Mouse (Mus musculus) right cerebral cortex, postnatal 36 days (tissue): ENCODE results near the gene Bcl2l11.
A peak's percentile ranks its signal among the peaks of the same experiment; 100 is the strongest.

ENCODE experiments used
- DNase-seq, 2 experiments: peaks; one replicate each; pipeline ENCODE4 v3.0.0; 2022; ENCODE audit warnings: low spot score in 2 of 2, mixed read lengths in 1 of 2

Gene Bcl2l11

GRCm38 (mm10) chr2:128111537-128111936, 14.3 kb upstream of the Bcl2l11 start:
- DNase-seq: no peak

DNA sequence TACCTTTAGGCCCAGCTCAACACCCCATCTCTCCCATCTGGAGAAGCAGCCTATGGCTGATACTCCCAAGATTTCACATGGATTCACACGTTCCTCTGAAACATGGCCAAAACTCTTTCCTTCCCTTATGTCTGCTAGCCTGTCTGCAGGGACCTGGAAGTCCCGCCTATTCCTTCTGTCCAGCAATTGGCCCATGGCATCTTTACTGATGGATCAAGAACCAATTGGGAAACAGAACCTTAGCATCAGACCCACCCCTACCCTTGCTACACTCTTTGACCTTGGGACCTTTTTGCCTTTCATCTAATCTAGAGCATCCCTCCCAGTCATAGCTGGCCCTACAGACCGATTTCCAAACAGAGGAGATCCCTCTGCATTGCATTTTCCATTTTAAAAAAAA, 11.2 kb upstream of the Bcl2l11 start:
- no peak for DNase-seq

GRCm38 (mm10) chr2:128115579-128115978, 10.3 kb upstream of the Bcl2l11 start:
- DNase-seq: no peak

DNA sequence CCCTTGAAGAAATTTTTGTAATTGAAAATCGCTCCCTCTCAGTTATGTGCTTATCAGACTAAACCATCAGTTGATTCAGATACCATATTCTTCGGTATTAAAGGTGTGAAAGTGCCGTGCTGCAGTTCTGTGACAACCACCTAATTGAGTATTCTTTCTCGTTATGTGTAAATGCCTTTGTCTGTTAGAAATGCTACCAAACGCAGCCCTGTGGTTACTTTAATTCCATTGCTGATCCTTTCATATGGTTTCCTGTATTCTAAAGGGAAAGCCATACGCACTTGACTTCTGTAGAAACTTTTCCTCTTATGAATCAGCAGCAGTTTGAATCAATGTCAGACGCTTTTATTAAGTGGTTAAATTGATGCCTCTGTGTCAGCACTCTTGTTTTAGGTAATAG, 8.2 kb upstream of the Bcl2l11 start:
- DNase-seq: no peak

GRCm38 (mm10) chr2:128118971-128119370, 6.9 kb upstream of the Bcl2l11 start:
- no peak for DNase-seq

DNA sequence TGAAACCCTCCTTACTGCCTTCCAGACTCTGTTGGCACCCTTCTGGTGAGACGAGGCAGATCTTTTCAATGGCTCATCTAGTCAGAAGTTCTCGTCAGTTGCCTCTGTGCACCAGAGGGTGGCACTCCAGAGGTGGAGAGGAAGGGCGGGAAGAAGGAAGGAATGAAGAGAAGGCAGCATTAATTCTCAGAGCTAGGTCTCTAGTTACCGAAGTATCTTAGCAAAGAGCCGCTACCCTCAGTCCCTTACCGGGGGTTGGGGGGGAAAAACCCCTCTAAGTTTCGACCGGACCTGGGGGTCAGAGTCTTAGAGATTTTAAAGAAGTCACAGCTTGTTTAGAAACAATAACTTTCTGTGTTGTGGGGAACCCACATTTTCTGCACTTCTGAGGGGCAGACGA, 3.3 kb upstream of the Bcl2l11 start:
- no peak for DNase-seq

DNA sequence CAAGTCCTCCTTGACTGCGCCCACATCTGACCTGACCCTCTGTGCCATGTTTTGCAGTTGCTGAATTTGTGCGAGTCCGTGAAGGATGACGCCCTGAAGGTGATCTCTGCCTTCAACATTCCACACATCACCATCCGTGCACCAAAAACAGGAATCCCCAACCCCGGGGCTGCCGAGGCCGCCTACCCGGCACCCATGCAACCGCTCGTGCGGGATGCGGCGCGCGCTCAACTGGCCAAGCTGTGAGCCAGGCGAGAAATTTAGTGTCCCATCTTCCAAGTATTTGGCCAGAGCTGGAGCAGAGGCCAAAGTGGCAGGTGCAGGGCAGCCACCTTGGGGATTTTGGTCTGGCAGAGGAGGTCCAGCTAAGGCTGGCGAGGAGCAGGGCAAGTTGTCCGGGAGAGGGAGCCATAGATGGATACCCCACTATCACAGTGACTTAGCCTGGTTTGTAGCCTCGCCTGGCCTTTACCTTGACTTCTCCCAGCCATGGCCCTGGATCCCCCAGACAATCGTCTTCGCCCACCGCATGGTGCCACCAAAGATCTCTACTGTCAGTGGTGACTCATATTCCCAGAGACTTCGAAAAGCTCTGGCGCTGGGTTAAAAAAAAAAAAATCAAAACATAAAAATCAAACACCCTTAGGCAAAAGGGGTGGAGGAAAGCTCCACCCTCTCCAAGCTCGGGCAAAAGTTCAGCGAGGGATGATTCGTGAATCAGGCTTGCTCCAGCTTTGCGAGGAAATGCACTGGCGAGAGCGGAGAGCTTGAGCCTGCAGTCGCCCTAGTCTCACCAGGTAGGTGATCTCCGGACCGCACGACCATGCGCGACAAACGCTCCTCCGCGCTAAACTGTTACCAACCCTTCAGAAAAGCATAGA, 2.7 kb upstream of the Bcl2l11 start:
- no peak for DNase-seq

DNA sequence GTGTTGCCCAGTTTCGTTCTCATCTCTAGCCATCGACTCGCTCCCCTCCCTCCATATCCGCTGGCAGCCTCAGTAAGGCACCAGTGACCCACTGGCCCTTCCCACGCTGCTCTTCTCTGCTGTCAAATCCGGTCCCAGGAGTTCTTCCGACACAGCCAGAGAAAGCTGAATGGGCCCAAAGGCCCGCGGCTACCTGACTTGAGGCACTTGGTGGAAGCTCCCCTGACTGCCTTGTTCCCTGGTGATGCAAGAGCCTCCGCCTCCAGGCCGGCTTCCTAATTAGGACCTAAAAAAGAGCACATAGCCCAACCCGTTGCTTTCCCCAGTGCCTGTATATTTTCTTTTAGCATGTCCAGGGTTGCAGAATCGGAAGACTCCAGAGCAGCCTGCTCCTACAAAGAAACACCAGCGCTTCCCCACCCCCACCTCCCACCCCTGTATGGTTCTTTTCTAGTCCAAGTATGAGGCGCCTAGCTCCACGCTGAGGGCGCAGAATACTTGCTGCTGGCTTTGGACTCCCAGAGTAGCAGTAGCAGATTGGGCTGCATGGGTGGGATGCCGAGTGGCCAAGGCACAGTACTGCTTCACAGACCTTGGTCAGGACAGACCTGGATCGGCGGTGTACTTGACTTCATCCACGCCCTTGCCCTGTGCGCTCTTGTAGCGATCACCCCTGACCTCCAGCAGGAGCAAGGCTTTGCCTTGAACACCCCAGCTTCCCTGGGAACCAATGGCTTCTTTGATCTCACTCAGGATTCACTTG, 1.7 kb upstream of the Bcl2l11 start:
- no peak for DNase-seq

DNA sequence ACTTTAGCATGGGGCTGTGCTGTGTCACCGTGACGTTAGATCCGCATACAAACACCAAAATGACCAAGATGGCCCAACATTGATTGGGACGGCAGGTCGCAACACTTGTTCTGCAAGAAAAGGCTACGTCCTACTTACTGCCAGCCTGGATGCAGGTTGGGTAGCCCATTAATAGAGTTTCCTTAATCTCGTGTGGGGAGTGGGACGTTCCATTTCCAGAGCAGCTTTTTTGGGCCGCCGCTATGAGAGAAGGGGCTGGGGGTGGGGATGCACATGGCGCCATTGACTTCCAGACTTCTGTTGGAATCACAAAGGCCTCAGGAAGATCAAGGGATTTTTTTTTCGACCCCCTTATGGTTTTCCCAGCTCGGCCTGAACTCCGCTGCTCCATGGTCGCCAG, 1.1 kb upstream of the Bcl2l11 start:
- DNase-seq: no peak

- DNase-seq: no peak
These were observed 783 bp downstream of the Bcl2l11 start for GRCm38 (mm10) chr2:128126591-128127051.

DNA sequence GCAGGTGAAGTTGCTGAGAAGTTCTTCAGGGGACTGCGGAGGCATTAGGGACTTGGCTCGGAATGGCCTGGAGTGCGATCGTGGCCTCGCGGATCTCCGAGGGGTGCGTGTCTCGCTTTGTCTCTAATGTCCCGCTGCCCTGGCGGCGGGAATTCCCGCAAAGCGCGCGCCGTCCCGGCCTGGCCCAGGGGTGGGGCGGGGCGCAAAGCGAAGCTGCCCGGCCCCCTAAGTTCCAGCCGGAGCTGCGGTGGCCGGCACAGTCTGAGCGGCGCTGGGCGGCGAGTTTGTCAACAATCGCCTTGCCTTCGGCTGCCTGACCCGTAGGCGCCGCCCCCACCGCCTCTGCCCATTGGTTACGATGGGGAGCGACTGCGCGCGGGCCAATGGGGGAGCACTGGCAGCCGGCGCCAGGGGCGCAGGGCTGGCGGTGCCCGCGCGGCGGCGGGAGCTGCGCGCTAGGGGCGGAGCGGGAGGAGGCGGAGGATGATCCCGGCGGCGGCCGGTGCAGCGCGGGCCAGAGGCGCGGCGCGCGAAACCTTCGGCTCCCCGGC, 1.4 kb downstream of the Bcl2l11 start:
- peak; percentile 78 to 84 for DNase-seq

DNA sequence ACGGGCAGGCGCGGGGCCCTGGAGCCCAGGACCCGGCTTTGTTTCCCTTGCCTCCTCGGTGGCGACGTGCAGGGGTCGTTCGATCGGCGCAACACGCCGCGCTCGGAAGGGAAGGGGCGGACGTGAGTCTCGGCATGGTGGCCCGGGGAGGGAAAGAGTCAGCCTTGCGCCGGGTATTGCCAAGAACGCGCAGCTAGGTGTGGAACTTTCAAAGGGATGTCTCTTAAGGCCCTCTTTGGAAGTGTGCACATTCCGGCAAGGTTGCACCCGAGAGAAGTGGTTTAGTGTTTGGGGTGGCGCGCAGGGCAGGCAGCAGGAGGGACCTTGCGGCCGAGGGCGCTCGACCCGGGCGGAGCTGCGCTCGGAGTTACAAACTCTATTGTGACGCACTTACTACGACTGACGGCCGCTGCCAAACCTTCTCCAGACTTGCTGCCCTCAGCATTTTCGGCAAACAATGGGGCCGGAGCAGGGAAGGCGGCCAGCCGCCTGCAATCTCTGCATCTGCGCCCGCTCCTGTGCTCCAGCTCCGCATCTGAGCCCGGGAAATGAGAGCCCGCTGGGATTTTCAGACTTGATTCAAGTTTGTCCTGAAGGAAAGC, 2.0 kb downstream of the Bcl2l11 start:
- peak; percentile 25 to 34 for DNase-seq

- DNase-seq: no peak
These were observed 2.7 kb downstream of the Bcl2l11 start for GRCm38 (mm10) chr2:128128532-128128931.

DNA sequence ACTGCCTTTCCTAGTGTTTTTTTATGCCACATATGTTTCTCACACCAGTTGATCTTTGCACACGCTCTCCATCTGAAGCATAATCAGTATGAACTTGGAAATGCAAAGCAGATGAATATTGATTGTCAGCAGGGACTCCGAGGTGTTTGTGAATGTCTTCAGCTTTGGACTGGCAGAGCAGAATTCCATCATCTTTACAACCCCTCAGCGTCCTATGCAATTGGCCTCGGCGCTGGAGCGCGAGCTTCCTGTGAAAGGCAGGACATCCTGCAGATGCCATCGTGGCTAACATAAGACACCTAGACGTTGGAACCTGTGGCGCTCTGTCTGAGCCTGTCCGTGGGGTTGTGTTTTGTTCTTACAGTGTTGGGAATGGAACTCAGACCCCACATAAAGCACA, 5.7 kb downstream of the Bcl2l11 start:
- DNase-seq: no peak

GRCm38 (mm10) chr2:128132635-128133034, 6.8 kb downstream of the Bcl2l11 start:
- DNase-seq: no peak

- no peak for DNase-seq
These were observed 8.0 kb downstream of the Bcl2l11 start for GRCm38 (mm10) chr2:128133865-128134264.

DNA sequence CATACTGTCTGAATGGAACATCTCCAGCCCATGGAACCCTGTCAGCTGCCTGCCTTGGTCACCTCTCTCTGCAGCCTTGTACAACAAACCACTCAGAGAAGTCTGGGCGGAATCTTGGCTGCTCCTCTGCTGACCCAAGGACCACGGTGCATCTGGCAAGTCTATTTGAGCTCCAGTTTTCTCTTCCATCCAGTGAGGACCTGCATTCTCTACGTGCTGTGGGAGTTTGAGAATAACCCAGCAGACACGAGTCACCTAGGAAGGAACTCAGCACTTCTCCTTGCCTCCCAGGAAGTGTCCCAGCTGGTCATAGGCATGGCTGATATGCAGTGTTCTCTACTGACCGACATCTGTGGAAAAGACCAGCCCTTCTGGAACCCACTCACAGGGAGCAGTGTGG, 8.6 kb downstream of the Bcl2l11 start:
- DNase-seq: no peak

GRCm38 (mm10) chr2:128134948-128135347, 9.1 kb downstream of the Bcl2l11 start:
- no peak for DNase-seq

DNA sequence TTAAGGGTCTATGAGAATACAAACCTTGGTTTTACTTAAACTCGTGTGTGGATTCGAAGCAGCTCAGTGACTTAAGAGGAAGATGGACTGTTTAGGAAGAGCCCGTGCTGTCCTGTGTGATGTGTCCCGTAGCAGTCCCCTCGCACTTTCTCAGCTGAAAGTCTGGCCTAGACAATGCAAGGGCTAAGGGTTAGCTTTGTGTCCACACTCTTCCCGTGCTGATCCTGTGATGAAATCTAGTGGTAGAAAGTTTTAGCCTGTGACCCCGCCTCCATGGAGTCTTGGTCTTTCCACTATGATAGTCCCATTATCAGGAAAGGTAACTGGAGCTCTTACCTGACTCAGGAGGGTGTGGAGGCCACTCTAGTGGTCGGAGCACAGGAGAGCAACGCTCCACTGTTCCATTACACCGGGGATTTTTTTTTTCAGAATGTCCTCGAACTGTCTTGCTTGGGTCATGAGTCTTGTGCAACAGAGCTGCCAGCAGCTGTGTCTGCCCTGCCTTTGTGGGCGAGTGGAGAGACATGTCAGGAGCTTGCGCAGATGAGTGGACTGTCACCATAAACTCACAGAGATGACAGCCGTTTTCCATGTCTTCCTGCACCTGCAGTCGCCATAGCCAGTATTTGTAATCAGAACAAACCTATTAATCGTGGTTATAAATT, 11.1 kb downstream of the Bcl2l11 start:
- DNase-seq: no peak

- no peak for DNase-seq
These were observed 11.8 kb downstream of the Bcl2l11 start for GRCm38 (mm10) chr2:128137480-128138276.

- DNase-seq: no peak
These were observed 13.1 kb downstream of the Bcl2l11 start for GRCm38 (mm10) chr2:128138924-128139323.
